Mouse (Mus musculus) CH12.LX (cell line): ENCODE results near the gene Arl15. TPM values are rescaled to one million over a fixed set of nuclear protein-coding genes. Genes with fewer than 3 reads are reported as not detected.

Source experiments
- DNase-seq: peaks from one replicate; pipeline ENCODE4 v3.0.0-alpha.2; 2013; ENCODE audit errors: extremely low read depth
- H3K27ac ChIP-seq: 2 replicates; pipeline ENCODE4 v1.5.1; 2012; ENCODE audit warnings: low read depth, mild to moderate bottlenecking, control low read depth, moderate library complexity; ENCODE audit not compliant: insufficient read depth
- H3K27me3 ChIP-seq: replicated peaks from 2 replicates; pipeline ENCODE3; 2012; ENCODE audit warnings: inconsistent platforms
- H3K36me3 ChIP-seq, 2 experiments: replicated peaks in 1 of 2; 2 replicates each; pipeline versions ENCODE3 to v1.6.1; 2012; ENCODE audit warnings: inconsistent platforms in 1 of 2, low read length in 1 of 2, mild to moderate bottlenecking in 1 of 2, mixed read lengths in 1 of 2, moderate library complexity in 1 of 2; ENCODE audit not compliant: control insufficient read depth in 1 of 2, insufficient read depth in 1 of 2
- H3K4me1 ChIP-seq, 2 experiments: 2 replicates each; pipeline ENCODE4 v1.6.1; 2012; ENCODE audit warnings: inconsistent platforms in 1 of 2, moderate library complexity in 1 of 2; ENCODE audit not compliant: insufficient read depth in 2 of 2, control insufficient read depth in 1 of 2
- H3K4me2 ChIP-seq: 2 replicates; pipeline ENCODE4 v1.6.1; 2012; ENCODE audit warnings: low read depth, mild to moderate bottlenecking, control low read depth; ENCODE audit not compliant: poor library complexity, insufficient read depth, severe bottlenecking
- H3K4me3 ChIP-seq, 3 experiments: fragments of 150-350 bp in 1 of 3; sonication (generic) in 1 of 3; replicated peaks in 1 of 3; 2 replicates each; pipeline versions ENCODE3 to v1.5.1; 2011 to 2012; ENCODE audit warnings: low read depth in 2 of 3, low read length in 2 of 3, mild to moderate bottlenecking in 2 of 3, moderate library complexity in 2 of 3, control low read depth in 1 of 3, improper control_type of control experiment in 1 of 3, inconsistent platforms in 1 of 3, mixed read lengths in 1 of 3; ENCODE audit not compliant: poor library complexity in 1 of 3
- H3K79me2 ChIP-seq: replicated peaks from 2 replicates; pipeline ENCODE4 v1.6.1; 2012; ENCODE audit warnings: mild to moderate bottlenecking, moderate library complexity; ENCODE audit not compliant: control insufficient read depth, poor library complexity, insufficient read depth, severe bottlenecking; ENCODE audit errors: extremely low read depth
- H3K9ac ChIP-seq: 2 replicates; pipeline ENCODE4 v1.6.1; 2012; ENCODE audit warnings: low read depth, mild to moderate bottlenecking, control low read depth, moderate library complexity; ENCODE audit not compliant: insufficient read depth
- H3K9me3 ChIP-seq: replicated peaks from 2 replicates; pipeline ENCODE3; 2012; ENCODE audit warnings: low read length, inconsistent platforms, mixed read lengths
- BHLHE40 ChIP-seq: IDR thresholded peaks from 2 replicates; pipeline ENCODE4 v1.6.1; 2011; ENCODE audit warnings: mild to moderate bottlenecking, low read depth, low read length, improper control_type of control experiment
- CHD1 ChIP-seq: IDR thresholded peaks from 2 replicates; pipeline ENCODE4 v1.6.1; 2012; ENCODE audit warnings: low read depth, low read length, improper control_type of control experiment, inconsistent platforms
- CTCF ChIP-seq, 2 experiments: IDR thresholded peaks in 1 of 2; conservative IDR thresholded peaks in 1 of 2; 2 replicates each; pipeline ENCODE4 v1.5.1; 2011 to 2012; ENCODE audit warnings: low read depth in 2 of 2, low read length in 2 of 2, improper control_type of control experiment in 1 of 2, inconsistent platforms in 1 of 2, mild to moderate bottlenecking in 1 of 2, moderate library complexity in 1 of 2
- E2F4 ChIP-seq: IDR thresholded peaks from 2 replicates; pipeline ENCODE4 v1.6.1; 2011; ENCODE audit warnings: low read depth, low read length, improper control_type of control experiment; ENCODE audit not compliant: insufficient replicate concordance
- ELF1 ChIP-seq: IDR thresholded peaks from 2 replicates; pipeline ENCODE4 v1.6.1; 2014; ENCODE audit warnings: low read depth, mild to moderate bottlenecking, inconsistent platforms, low read length, improper control_type of control experiment
- GABPA ChIP-seq: IDR thresholded peaks from 2 replicates; pipeline ENCODE4 v1.6.1; 2012; ENCODE audit warnings: low read depth, low read length, improper control_type of control experiment, inconsistent platforms; ENCODE audit not compliant: insufficient replicate concordance
- HCFC1 ChIP-seq: IDR thresholded peaks from 2 replicates; pipeline ENCODE4 v1.6.1; 2012; ENCODE audit warnings: low read depth, mild to moderate bottlenecking, inconsistent platforms, low read length, improper control_type of control experiment
- IRF4 ChIP-seq: IDR thresholded peaks from 2 replicates; pipeline ENCODE4 v1.6.1; 2014; ENCODE audit warnings: low read depth, mild to moderate bottlenecking, inconsistent platforms, low read length, improper control_type of control experiment
- JUND ChIP-seq: conservative IDR thresholded peaks from 2 replicates; pipeline ENCODE4 v1.6.1; 2011; ENCODE audit warnings: low read depth, low read length, improper control_type of control experiment
- MAX ChIP-seq: IDR thresholded peaks from 2 replicates; pipeline ENCODE4 v1.6.1; 2011; ENCODE audit warnings: low read length, improper control_type of control experiment
- MAZ ChIP-seq: IDR thresholded peaks from 2 replicates; pipeline ENCODE4 v1.6.1; 2012; ENCODE audit warnings: low read depth, mild to moderate bottlenecking, inconsistent platforms, low read length, improper control_type of control experiment, moderate library complexity
- MEF2A ChIP-seq: IDR thresholded peaks from 2 replicates; pipeline ENCODE4 v1.6.1; 2014; ENCODE audit warnings: low read depth, mild to moderate bottlenecking, inconsistent platforms, low read length, improper control_type of control experiment, borderline replicate concordance
- MXI1 ChIP-seq: IDR thresholded peaks from 2 replicates; pipeline ENCODE4 v1.6.1; 2011; ENCODE audit warnings: mild to moderate bottlenecking, low read depth, low read length, improper control_type of control experiment
- MYC ChIP-seq: IDR thresholded peaks from 2 replicates; pipeline ENCODE4 v1.6.1; 2011; ENCODE audit warnings: low read depth, mild to moderate bottlenecking, improper control_type of control experiment, low read length
- NRF1 ChIP-seq: IDR thresholded peaks from 2 replicates; pipeline ENCODE4 v1.6.1; 2014; ENCODE audit warnings: low read depth, mild to moderate bottlenecking, inconsistent platforms, low read length, improper control_type of control experiment, moderate library complexity
- PAX5 ChIP-seq: IDR thresholded peaks from 2 replicates; pipeline ENCODE4 v1.6.1; 2012; ENCODE audit warnings: low read length, inconsistent platforms, mixed read lengths
- RAD21 ChIP-seq: IDR thresholded peaks from 2 replicates; pipeline ENCODE4 v1.6.1; 2011; ENCODE audit warnings: low read depth, mild to moderate bottlenecking, low read length, improper control_type of control experiment, moderate library complexity
- RCOR1 ChIP-seq: conservative IDR thresholded peaks from 2 replicates; pipeline ENCODE4 v1.6.1; 2012; ENCODE audit warnings: low read depth, mild to moderate bottlenecking, inconsistent platforms, low read length, improper control_type of control experiment
- SMC3 ChIP-seq: IDR thresholded peaks from 2 replicates; pipeline ENCODE4 v1.6.1; 2011; ENCODE audit warnings: low read depth, low read length, improper control_type of control experiment
- TCF12 ChIP-seq: IDR thresholded peaks from 2 replicates; pipeline ENCODE4 v1.6.1; 2014; ENCODE audit warnings: low read depth, mild to moderate bottlenecking, inconsistent platforms, low read length, improper control_type of control experiment
- UBTF ChIP-seq: IDR thresholded peaks from 2 replicates; pipeline ENCODE4 v1.6.1; 2012; ENCODE audit warnings: low read depth, mild to moderate bottlenecking, inconsistent platforms, low read length, improper control_type of control experiment, moderate library complexity
- USF1 ChIP-seq: IDR thresholded peaks from 2 replicates; pipeline ENCODE4 v1.6.1; 2014; ENCODE audit warnings: low read depth, mild to moderate bottlenecking, inconsistent platforms, low read length, improper control_type of control experiment
- USF2 ChIP-seq: conservative IDR thresholded peaks from 2 replicates; pipeline ENCODE4 v1.6.1; 2011; ENCODE audit warnings: low read depth, low read length, improper control_type of control experiment
- ZKSCAN1 ChIP-seq: IDR thresholded peaks from 2 replicates; pipeline ENCODE4 v1.6.1; 2012; ENCODE audit warnings: low read depth, inconsistent platforms, low read length, improper control_type of control experiment, borderline replicate concordance
- ZMIZ1 ChIP-seq: IDR thresholded peaks from 2 replicates; pipeline ENCODE4 v1.6.1; 2012; ENCODE audit warnings: low read depth, mild to moderate bottlenecking, inconsistent platforms, low read length, improper control_type of control experiment
- ZNF384 ChIP-seq: IDR thresholded peaks from 2 replicates; pipeline ENCODE4 v1.6.1; 2012; ENCODE audit warnings: low read depth, low read length, improper control_type of control experiment, inconsistent platforms
- dilution Hi-C: fragments of 300-500 bp; cut with MboI; formaldehyde crosslinking; loops from 2 replicates; pipeline ENCODE4 v1.14.3; 2020; ENCODE audit warnings: low sequenced_read_pairs; ENCODE audit not compliant: extremely low pct_unique_long_range_greater_than_20kb, extremely low pct_ligation_motif_present
- in situ Hi-C: fragments of 300-500 bp; cut with MboI; formaldehyde crosslinking; loops from 3 replicates; pipeline ENCODE4 v1.14.3; 2019; ENCODE audit warnings: low sequenced_read_pairs, low pct_ligation_motif_present, low pct_unique_long_range_greater_than_20kb, mixed read lengths
- polyA plus RNA-seq: library from polyadenylated mRNA; unstranded; fragments of >175 nt; gene quantifications from 2 replicates; pipeline ENCODE4 v1.2.1, GENCODE M21; 2012; ENCODE audit warnings: low read depth; ENCODE audit not compliant: insufficient read length
- total RNA-seq, 2 experiments: library from RNA; depleted of rRNA; stranded (reverse); fragments of 300-350 nt in 1 of 2; fragments of >200 nt in 1 of 2; gene quantifications; 2 replicates each; pipeline ENCODE4 v1.2.3; 2012 to 2014

Gene Arl15
- total and polyA plus RNA-seq, 3 experiments = 2.2 to 5.2 (median 4.8) TPM

DNA sequence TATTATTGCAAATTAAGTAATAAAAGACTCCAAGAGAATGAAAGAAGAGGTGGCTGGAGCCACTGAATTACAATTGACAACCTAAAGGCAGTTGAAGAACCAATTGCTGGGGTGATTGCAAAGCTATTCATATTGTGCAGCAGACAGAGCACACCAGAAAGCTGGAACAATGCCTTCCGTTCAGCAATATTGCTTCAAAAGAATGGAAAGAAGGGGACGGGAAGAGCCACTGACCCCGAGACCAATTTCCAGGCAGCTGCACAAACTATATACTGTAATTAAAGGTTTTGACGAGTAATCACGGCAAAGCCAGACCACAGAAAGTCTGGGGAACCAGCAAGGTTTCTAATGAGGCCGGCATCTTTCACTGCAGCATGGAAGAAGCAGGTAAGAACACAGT, 181.4 kb downstream of the Arl15 start:
- TF ChIP-seq UBTF (no peak), BHLHE40 (no peak), ZNF384 (no peak), ELF1 (no peak), E2F4 (no peak), CTCF (conservative IDR thresholded peaks at IDR 0.05 in 1 of 2, IDR thresholded peaks at IDR 0.05 in 1 of 2; ENCODE audit: low read depth in 2 of 2, low read length in 2 of 2) (no peak), ZMIZ1 (no peak), CHD1 (no peak), GABPA (no peak), SMC3 (no peak), USF2 (no peak), IRF4 (no peak), MEF2A (no peak)
- Histone ChIP-seq H3K79me2 (no peaks in the 10 kb centered on the region), H3K9me3 (no peaks in the 10 kb centered on the region), H3K9ac (no peak overlapping the region), H3K4me2 (no peak overlapping the region), H3K36me3 (peaks cover 0 to 2% of the 10 kb centered on the region in 2 experiments), H3K4me3 (no peak overlapping the region), H3K27ac (no peak overlapping the region), H3K27me3 (no peaks in the 10 kb centered on the region), H3K4me1 (no peaks in the 10 kb centered on the region)
- no peak for DNase-seq
- in situ Hi-C loops = no loop called here
- dilution Hi-C loops = no loop called here

DNA sequence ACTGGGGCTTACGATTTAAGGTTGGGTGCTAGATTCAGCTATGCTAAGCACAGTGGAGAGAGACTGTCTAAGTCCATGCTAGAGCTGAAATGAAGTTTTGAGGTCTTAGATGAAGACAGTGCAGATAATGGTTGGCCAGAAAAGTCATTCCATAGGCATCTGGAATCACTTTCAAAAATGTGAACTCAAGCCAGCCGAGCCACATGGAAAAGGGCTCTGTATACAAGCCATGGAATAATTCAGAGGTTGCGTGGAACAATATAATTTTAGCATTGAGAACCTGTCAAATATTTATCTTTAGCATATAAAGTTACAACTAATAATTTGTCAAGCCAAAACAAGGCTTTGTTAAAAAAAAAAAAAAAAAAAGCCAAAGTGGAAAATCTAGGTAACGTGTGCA, 182.6 kb downstream of the Arl15 start:
- H3K9ac ChIP-seq = no peak overlapping the region
- no peaks in the 10 kb centered on the region for H3K9me3 ChIP-seq
- DNase-seq = no peak
- H3K4me3 ChIP-seq = no peak overlapping the region
- no peaks in the 10 kb centered on the region for H3K4me1 ChIP-seq
- H3K79me2 ChIP-seq = no peaks in the 10 kb centered on the region
- TF ChIP-seq MAZ (no peak), RAD21 (no peak), MXI1 (no peak), TCF12 (no peak), ZKSCAN1 (no peak), MAX (no peak), PAX5 (no peak), E2F4 (no peak), MEF2A (no peak), JUND (no peak), ZMIZ1 (no peak), NRF1 (no peak), RCOR1 (no peak), MYC (no peak), USF1 (no peak), HCFC1 (no peak), GABPA (no peak)
- no peak overlapping the region for H3K4me2 ChIP-seq
- peaks cover 0 to 4% of the 10 kb centered on the region in 2 experiments for H3K36me3 ChIP-seq
- H3K27me3 ChIP-seq = no peaks in the 10 kb centered on the region
- H3K27ac ChIP-seq = no peak overlapping the region
- in situ Hi-C loops = no loop called here
- dilution Hi-C loops = no loop called here
